In the genomic region with DNA sequence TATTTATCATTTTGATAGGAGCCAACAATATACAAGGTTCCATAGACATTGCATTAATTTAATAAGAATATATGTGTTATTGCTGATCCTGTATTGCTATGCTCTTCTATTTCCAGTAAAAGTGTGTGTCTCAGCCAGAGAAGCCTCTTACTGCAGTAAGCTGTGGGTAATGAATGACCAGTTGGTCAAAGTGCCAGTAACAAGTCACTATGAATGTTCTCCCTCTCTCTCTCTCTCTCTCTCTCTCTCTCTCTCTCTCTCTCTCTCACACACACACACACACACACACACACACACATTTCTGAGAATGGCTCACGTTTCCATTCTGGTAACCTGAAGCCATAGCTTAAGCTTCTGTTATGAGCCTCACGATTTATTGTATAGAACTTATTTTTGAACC, we compare ENCODE assay signal across 24 mouse cellular contexts. TPM values are rescaled to one million over a fixed set of nuclear protein-coding genes. Genes with fewer than 3 reads are reported as not detected.
"Had no signal": no experiment of that assay in that cellular context is flagged by ENCODE, and none has a peak within 500 bp of the region (broad histone marks: within the 10 kb centered on the region; RNA-seq: fewer than 3 reads in every experiment).

No protein-coding gene starts in this region.

- ATAC-seq: inflammation-experienced regulatory T-cells, adult 6 months; intestine, postnatal 0 days; liver, embryonic 12.5 days had no signal

- H3K4me1 ChIP-seq: liver, embryonic 15.5 days; stomach, embryonic 15.5 days had no signal

- H3K27ac ChIP-seq: hindbrain, postnatal 0 days; layer of hippocampus, adult 2 months; limb, embryonic 13.5 days; liver, embryonic 12.5 days; liver, embryonic 15.5 days; lung, embryonic 15.5 days; neural tube, embryonic 13.5 days; stomach, embryonic 15.5 days had no signal

- H3K27me3 ChIP-seq: limb, embryonic 13.5 days; liver, embryonic 12.5 days; liver, embryonic 15.5 days; lung, embryonic 15.5 days; neural tube, embryonic 13.5 days; stomach, embryonic 15.5 days had no signal

- H3K36me3 ChIP-seq: limb, embryonic 10.5 days; limb, embryonic 13.5 days; liver, embryonic 12.5 days; liver, embryonic 15.5 days; lung, embryonic 15.5 days; neural tube, embryonic 13.5 days; stomach, embryonic 15.5 days had no signal

- H3K9me3 ChIP-seq: limb, embryonic 10.5 days; limb, embryonic 13.5 days; liver, embryonic 12.5 days; liver, embryonic 15.5 days; lung, embryonic 15.5 days; neural tube, embryonic 13.5 days; stomach, embryonic 15.5 days had no signal

- H3K4me2 ChIP-seq: liver, embryonic 15.5 days had no signal

- DNase-seq: layer of hippocampus, adult 9-11 months; right cerebral cortex, adult 18-20 months; thymus, postnatal 25 days had no signal

- H3K9ac ChIP-seq: liver, embryonic 12.5 days; liver, embryonic 15.5 days; lung, embryonic 15.5 days; stomach, embryonic 15.5 days had no signal

- H3K4me3 ChIP-seq: liver, embryonic 12.5 days; liver, embryonic 15.5 days; stomach, embryonic 15.5 days had no signal

RNA-seq across cellular contexts. Expression of a gene that starts 19.1 kb away (rescaled TPM):
- total RNA-seq: hindbrain, postnatal 0 days; layer of hippocampus, adult 2 months; layer of hippocampus, postnatal 25 days; left cerebral cortex, adult 18-20 months; left cerebral cortex, postnatal 25 days; megakaryocyte progenitor cell, adult 5-6 weeks; megakaryocyte-erythroid progenitor cell, adult 5-6 weeks; midbrain, postnatal 0 days had no signal
- polyA plus RNA-seq: hindbrain, postnatal 0 days; inflammation-experienced regulatory T-cells, adult 6 months; large intestine, adult 2 months; limb, embryonic 10.5 days; limb, embryonic 13.5 days; liver, embryonic 12.5 days; liver, embryonic 15.5 days; lung, embryonic 15.5 days; midbrain, embryonic 11.5 days; midbrain, embryonic 14.5 days; midbrain, postnatal 0 days; neural tube, embryonic 13.5 days; stomach, embryonic 15.5 days; thymus, postnatal 0 days had no signal
